Mouse (Mus musculus): ENCODE measurements around the gene Gpr39. TPM values are rescaled to one million over a fixed set of nuclear protein-coding genes. Genes with fewer than 3 reads are reported as not detected.
"Not testable (repeated sequence)": the region's sequence is repeated elsewhere in the genome, so short reads cannot be mapped to it uniquely, and the experiment has no call there.

Gene Gpr39
- 0.14 and 0.22 TPM in 2 replicates for polyA plus RNA-seq (2012; rRNA removed)

GRCm38 (mm10) chr1:125676790-125677273, at the start of gene Gpr39:
Gene Gpr39, plus strand, starts transcription at chr1:125676995.
- DNase-seq (ENCODE audit: low read depth) = no peak
- no peak for TF ChIP-seq CTCF (IDR thresholded peaks at IDR 0.05; ENCODE audit: borderline replicate concordance, extremely low read depth, insufficient read depth, insufficient read length)

- peak; percentile 88 for DNase-seq (ENCODE audit: low read depth)
- TF ChIP-seq CTCF (IDR thresholded peaks at IDR 0.05; ENCODE audit: borderline replicate concordance, extremely low read depth, insufficient read depth, insufficient read length) = no peak
- TF ChIP-seq POLR2A (IDR thresholded peaks at IDR 0.05; ENCODE audit: borderline replicate concordance, extremely low read depth, insufficient read depth, insufficient read length, poor library complexity, severe bottlenecking) = no peak
These were observed 37.1 kb upstream of the Gpr39 start for GRCm38 (mm10) chr1:125639501-125640253.

GRCm38 (mm10) chr1:125643643-125644042, 33.2 kb upstream of the Gpr39 start:
- no peak for TF ChIP-seq POLR2A (IDR thresholded peaks at IDR 0.05; ENCODE audit: borderline replicate concordance, extremely low read depth, insufficient read depth, insufficient read length, poor library complexity, severe bottlenecking)
- TF ChIP-seq CTCF (IDR thresholded peaks at IDR 0.05; ENCODE audit: borderline replicate concordance, extremely low read depth, insufficient read depth, insufficient read length) = no peak
- peak; percentile 30 for DNase-seq (ENCODE audit: low read depth)

- DNase-seq (ENCODE audit: low read depth) = not testable (repeated sequence)
These were observed 30.0 kb upstream of the Gpr39 start for GRCm38 (mm10) chr1:125646816-125647215.

- TF ChIP-seq CTCF (IDR thresholded peaks at IDR 0.05; ENCODE audit: borderline replicate concordance, extremely low read depth, insufficient read depth, insufficient read length) (no peak), POLR2A (IDR thresholded peaks at IDR 0.05; ENCODE audit: borderline replicate concordance, extremely low read depth, insufficient read depth, insufficient read length, poor library complexity, severe bottlenecking) (no peak)
- DNase-seq (ENCODE audit: low read depth) = no peak
These were observed 28.8 kb upstream of the Gpr39 start for GRCm38 (mm10) chr1:125648011-125648410.

- TF ChIP-seq POLR2A (IDR thresholded peaks at IDR 0.05; ENCODE audit: borderline replicate concordance, extremely low read depth, insufficient read depth, insufficient read length, poor library complexity, severe bottlenecking) (no peak), CTCF (IDR thresholded peaks at IDR 0.05; ENCODE audit: borderline replicate concordance, extremely low read depth, insufficient read depth, insufficient read length) (no peak)
These were observed 27.7 kb upstream of the Gpr39 start for GRCm38 (mm10) chr1:125649056-125649455.

GRCm38 (mm10) chr1:125652836-125653594, 23.8 kb upstream of the Gpr39 start:
- TF ChIP-seq POLR2A (IDR thresholded peaks at IDR 0.05; ENCODE audit: borderline replicate concordance, extremely low read depth, insufficient read depth, insufficient read length, poor library complexity, severe bottlenecking) (no peak), CTCF (IDR thresholded peaks at IDR 0.05; ENCODE audit: borderline replicate concordance, extremely low read depth, insufficient read depth, insufficient read length) (no peak)

More at GRCm38 (mm10) chr1:125649056-125649455, 27.7 kb upstream of the Gpr39 start:
- DNase-seq (ENCODE audit: low read depth) = no peak

GRCm38 (mm10) chr1:125657416-125657815, 19.4 kb upstream of the Gpr39 start:
- TF ChIP-seq POLR2A (IDR thresholded peaks at IDR 0.05; ENCODE audit: borderline replicate concordance, extremely low read depth, insufficient read depth, insufficient read length, poor library complexity, severe bottlenecking) (no peak), CTCF (IDR thresholded peaks at IDR 0.05; ENCODE audit: borderline replicate concordance, extremely low read depth, insufficient read depth, insufficient read length) (no peak)
- peak; percentile 57 for DNase-seq (ENCODE audit: low read depth)

More at GRCm38 (mm10) chr1:125652836-125653594, 23.8 kb upstream of the Gpr39 start:
- DNase-seq (ENCODE audit: low read depth) = no peak

GRCm38 (mm10) chr1:125660151-125660550, 16.6 kb upstream of the Gpr39 start:
- TF ChIP-seq CTCF (IDR thresholded peaks at IDR 0.05; ENCODE audit: borderline replicate concordance, extremely low read depth, insufficient read depth, insufficient read length) (no peak), POLR2A (IDR thresholded peaks at IDR 0.05; ENCODE audit: borderline replicate concordance, extremely low read depth, insufficient read depth, insufficient read length, poor library complexity, severe bottlenecking) (no peak)
- DNase-seq (ENCODE audit: low read depth) = no peak

GRCm38 (mm10) chr1:125660901-125661300, 15.9 kb upstream of the Gpr39 start:
- TF ChIP-seq CTCF (IDR thresholded peaks at IDR 0.05; ENCODE audit: borderline replicate concordance, extremely low read depth, insufficient read depth, insufficient read length) (no peak), POLR2A (IDR thresholded peaks at IDR 0.05; ENCODE audit: borderline replicate concordance, extremely low read depth, insufficient read depth, insufficient read length, poor library complexity, severe bottlenecking) (no peak)
- no peak for DNase-seq (ENCODE audit: low read depth)

- TF ChIP-seq POLR2A (IDR thresholded peaks at IDR 0.05; ENCODE audit: borderline replicate concordance, extremely low read depth, insufficient read depth, insufficient read length, poor library complexity, severe bottlenecking) (no peak), CTCF (IDR thresholded peaks at IDR 0.05; ENCODE audit: borderline replicate concordance, extremely low read depth, insufficient read depth, insufficient read length) (no peak)
These were observed 14.7 kb upstream of the Gpr39 start for GRCm38 (mm10) chr1:125662058-125662457.

GRCm38 (mm10) chr1:125662660-125663059, 14.1 kb upstream of the Gpr39 start:
- TF ChIP-seq POLR2A (IDR thresholded peaks at IDR 0.05; ENCODE audit: borderline replicate concordance, extremely low read depth, insufficient read depth, insufficient read length, poor library complexity, severe bottlenecking) = no peak
- TF ChIP-seq CTCF (IDR thresholded peaks at IDR 0.05; ENCODE audit: borderline replicate concordance, extremely low read depth, insufficient read depth, insufficient read length) = no peak
- DNase-seq (ENCODE audit: low read depth) = no peak

More at GRCm38 (mm10) chr1:125662058-125662457, 14.7 kb upstream of the Gpr39 start:
- no peak for DNase-seq (ENCODE audit: low read depth)

All from brain, embryonic 14.5 days (tissue).